Mouse (Mus musculus) cerebellum, adult 2 months (tissue): ENCODE results near the gene Selenof. TPM values are rescaled to one million over a fixed set of nuclear protein-coding genes. Genes with fewer than 3 reads are reported as not detected.
A peak's percentile ranks its signal among the peaks of the same experiment; 100 is the strongest.

Experiments
- DNase-seq, 2 experiments: peaks; one replicate each; pipeline ENCODE4 v3.0.0; 2021
- H3K27ac ChIP-seq: fragments of 200-500 bp; 2 replicates; pipeline ENCODE4 v1.5.1; 2012; ENCODE audit warnings: low read length, control low read depth, inconsistent platforms; ENCODE audit not compliant: insufficient read depth
- H3K27me3 ChIP-seq: fragments of 200-500 bp; 2 replicates; pipeline ENCODE4 v1.6.1; 2012; ENCODE audit warnings: inconsistent platforms, mild to moderate bottlenecking, low read length, moderate library complexity; ENCODE audit not compliant: control insufficient read depth, insufficient read depth
- H3K4me1 ChIP-seq: fragments of 200-500 bp; 2 replicates; pipeline ENCODE4 v1.6.1; 2011; ENCODE audit warnings: low read length; ENCODE audit not compliant: control insufficient read depth, insufficient read depth
- H3K4me3 ChIP-seq: fragments of 200-500 bp; replicated peaks from 2 replicates; pipeline ENCODE3; 2011; ENCODE audit warnings: mild to moderate bottlenecking, low read depth, low read length, control low read depth; ENCODE audit not compliant: insufficient read depth
- CTCF ChIP-seq: fragments of 200-500 bp; IDR thresholded peaks from 2 replicates; pipeline ENCODE4 v1.5.1; 2011; ENCODE audit warnings: low read depth, mild to moderate bottlenecking, control low read depth, low read length, moderate library complexity, borderline replicate concordance; ENCODE audit not compliant: insufficient read depth
- POLR2A ChIP-seq: fragments of 200-500 bp; IDR thresholded peaks from 2 replicates; pipeline ENCODE4 v1.6.1; 2011; ENCODE audit warnings: low read length, control low read depth, borderline replicate concordance; ENCODE audit not compliant: insufficient read depth
- WGBS: fragments of 180-500 bp; shearing (Covaris S2); methylation state at CpG from one replicate; pipeline ENCODE4 v1.1.7; 2018; 5-methylcytosine and 5-hydroxymethylcytosine counted together
- polyA plus RNA-seq: library from polyadenylated mRNA; depleted of rRNA; stranded (reverse); fragments of >200 nt; gene quantifications from 2 replicates; pipeline ENCODE4 v1.2.3, GENCODE M21; 2012

Gene Selenof
- polyA plus RNA-seq, 1 experiment: 285 TPM

- 1% methylated on average over 21 of the region's 21 CpGs for WGBS
- H3K4me3 ChIP-seq: peak overlapping the region; percentile 75
- TF ChIP-seq CTCF (no peak), POLR2A (no peak)
- no peak for DNase-seq
- H3K4me1 ChIP-seq: peaks cover 4% of the 10 kb centered on the region; the same call in 1 of the 2 replicates
- no peak overlapping the region for H3K27ac ChIP-seq
- no peaks in the 10 kb centered on the region for H3K27me3 ChIP-seq
Observed at GRCm38 (mm10) chr3:144568861-144569361, 1.2 kb upstream of the Selenof start.

GRCm38 (mm10) chr3:144569401-144569971 lies 618 bp upstream of the Selenof start:
- no peak for TF ChIP-seq POLR2A
- no peak for TF ChIP-seq CTCF
- WGBS: under 1% methylated on average over 47 of the region's 47 CpGs
- peak in 1 of 2 experiments; percentile 70 for DNase-seq
- peak overlapping the region; percentile 41 for H3K27ac ChIP-seq
- peak overlapping the region; percentile 75 for H3K4me3 ChIP-seq
- H3K4me1 ChIP-seq: peaks cover 4% of the 10 kb centered on the region; the same call in 1 of the 2 replicates
- no peaks in the 10 kb centered on the region for H3K27me3 ChIP-seq

GRCm38 (mm10) chr3:144570816-144571487 lies 848 bp downstream of the Selenof start:
- under 1% methylated on average over 25 of the region's 25 CpGs for WGBS
- H3K27ac ChIP-seq: peak overlapping the region; percentile 96
- peaks cover 5% of the 10 kb centered on the region; the same call in 1 of the 2 replicates for H3K4me1 ChIP-seq
- peak overlapping the region; percentile 82 for H3K4me3 ChIP-seq
- no peaks in the 10 kb centered on the region for H3K27me3 ChIP-seq
- TF ChIP-seq CTCF (no peak), POLR2A (no peak)
- no peak for DNase-seq

GRCm38 (mm10) chr3:144574256-144574655 lies 4.2 kb downstream of the Selenof start:
- peaks cover 9% of the 10 kb centered on the region; the same call in 1 of the 2 replicates for H3K4me1 ChIP-seq
- TF ChIP-seq CTCF (no peak), POLR2A (no peak)
- DNase-seq: no peak
- 88% methylated on average over 7 of the region's 7 CpGs for WGBS
- H3K27ac ChIP-seq: no peak overlapping the region
- no peaks in the 10 kb centered on the region for H3K27me3 ChIP-seq
- H3K4me3 ChIP-seq: no peak overlapping the region

- H3K4me1 ChIP-seq: peaks cover 11% of the 10 kb centered on the region
- 73% methylated on average over 10 of the region's 10 CpGs for WGBS
- no peak for DNase-seq
- no peak overlapping the region for H3K27ac ChIP-seq
- no peak overlapping the region for H3K4me3 ChIP-seq
- TF ChIP-seq POLR2A: no peak
- TF ChIP-seq CTCF: no peak
- no peaks in the 10 kb centered on the region for H3K27me3 ChIP-seq
Observed at GRCm38 (mm10) chr3:144577366-144578340, 7.5 kb downstream of the Selenof start.

GRCm38 (mm10) chr3:144578921-144579320 lies 8.8 kb downstream of the Selenof start:
- Histone ChIP-seq H3K4me3 (no peak overlapping the region), H3K27ac (no peak overlapping the region), H3K27me3 (no peaks in the 10 kb centered on the region), H3K4me1 (peaks cover 11% of the 10 kb centered on the region)
- no peak for DNase-seq
- WGBS: 84% methylated on average over 4 of the region's 4 CpGs
- no peak for TF ChIP-seq POLR2A
- TF ChIP-seq CTCF: no peak

- no peak for DNase-seq
- 14% methylated on average over 5 of the region's 5 CpGs for WGBS
- no peak for TF ChIP-seq CTCF
- TF ChIP-seq POLR2A: no peak
- H3K4me3 ChIP-seq: no peak overlapping the region
- no peaks in the 10 kb centered on the region for H3K27me3 ChIP-seq
- peaks cover 11% of the 10 kb centered on the region for H3K4me1 ChIP-seq
- no peak overlapping the region for H3K27ac ChIP-seq
Observed at GRCm38 (mm10) chr3:144579796-144580195, 9.7 kb downstream of the Selenof start.
